ENCODE assay signal across 33 mouse cellular contexts in genomic region chr10:72660350-72660749, GRCm38 (mm10).
"Had no signal": no experiment of that assay in that cellular context is flagged by ENCODE, and none has a peak within 500 bp of the region (broad histone marks: within the 10 kb centered on the region; RNA-seq: fewer than 3 reads in every experiment).

No protein-coding gene starts in this region.

- H3K9ac ChIP-seq: heart, embryonic 13.5 days; heart, embryonic 15.5 days; hindbrain, embryonic 12.5 days; hindbrain, embryonic 13.5 days; hindbrain, embryonic 14.5 days; hindbrain, embryonic 15.5 days; intestine, embryonic 15.5 days; kidney, embryonic 15.5 days had no signal

- DNase-seq: heart, postnatal 10 days; heart, postnatal 14 days; heart, postnatal 36 days; heart, postnatal 4 days; kidney, adult 11 months; kidney, adult 18-20 months; kidney, adult 2 months; kidney, adult 8-10 months; kidney, adult 9 months; kidney, postnatal 10 days; kidney, postnatal 14 days; kidney, postnatal 25 days; kidney, postnatal 36 days; kidney, postnatal 4 days; layer of hippocampus, adult 9-11 months; layer of hippocampus, postnatal 36 days had no signal

- ATAC-seq: hindbrain, embryonic 16.5 days; hindbrain, postnatal 0 days; inflammation-experienced regulatory T-cells, adult 6 months; intestine, embryonic 15.5 days; intestine, embryonic 16.5 days; intestine, postnatal 0 days had no signal

- H3K27ac ChIP-seq: heart, embryonic 13.5 days; heart, embryonic 15.5 days; hindbrain, embryonic 10.5 days; hindbrain, embryonic 12.5 days; hindbrain, embryonic 13.5 days; hindbrain, embryonic 14.5 days; hindbrain, embryonic 15.5 days; hindbrain, postnatal 0 days; intestine, embryonic 15.5 days; kidney, embryonic 15.5 days; kidney, postnatal 0 days; layer of hippocampus, adult 2 months; left cerebral cortex, adult 2 months had no signal

- H3K4me2 ChIP-seq: heart, embryonic 13.5 days; heart, embryonic 15.5 days; hindbrain, embryonic 12.5 days; hindbrain, embryonic 13.5 days; hindbrain, embryonic 14.5 days; hindbrain, embryonic 15.5 days; intestine, embryonic 15.5 days; kidney, embryonic 15.5 days had no signal

- H3K4me3 ChIP-seq: heart, embryonic 13.5 days; heart, embryonic 15.5 days; hindbrain, embryonic 10.5 days; hindbrain, embryonic 12.5 days; hindbrain, embryonic 13.5 days; hindbrain, embryonic 15.5 days; intestine, embryonic 15.5 days; kidney, embryonic 15.5 days; layer of hippocampus, adult 2 months; left cerebral cortex, adult 2 months had no signal

- H3K9me3 ChIP-seq: heart, embryonic 13.5 days; heart, embryonic 15.5 days; hindbrain, embryonic 10.5 days; hindbrain, embryonic 12.5 days; hindbrain, embryonic 13.5 days; hindbrain, embryonic 15.5 days; intestine, embryonic 15.5 days; kidney, embryonic 15.5 days had no signal

- H3K27me3 ChIP-seq: heart, embryonic 13.5 days; heart, embryonic 15.5 days; hindbrain, embryonic 12.5 days; hindbrain, embryonic 13.5 days; hindbrain, embryonic 15.5 days; intestine, embryonic 15.5 days; kidney, embryonic 15.5 days had no signal
